Mouse (Mus musculus) heart, adult 2 months (tissue): ENCODE measurements around the gene Sema4a. TPM values are rescaled to one million over a fixed set of nuclear protein-coding genes. Genes with fewer than 3 reads are reported as not detected.

ENCODE experiments used
- DNase-seq, 2 experiments: peaks; one replicate each; pipeline ENCODE4 v3.0.0; 2021
- H3K27ac ChIP-seq: fragments of 200-600 bp; 2 replicates; pipeline ENCODE4 v1.8.1; 2022
- H3K27me3 ChIP-seq: fragments of 200-500 bp; 2 replicates; pipeline ENCODE4 v1.6.1; 2012; ENCODE audit warnings: mild to moderate bottlenecking, low read length, inconsistent platforms, mixed read lengths; ENCODE audit not compliant: control insufficient read depth, insufficient read depth
- H3K36me3 ChIP-seq: fragments of 200-500 bp; 2 replicates; pipeline ENCODE4 v1.6.1; 2012; ENCODE audit warnings: low read length, inconsistent platforms; ENCODE audit not compliant: control insufficient read depth, insufficient read depth
- H3K4me1 ChIP-seq: fragments of 200-500 bp; 2 replicates; pipeline ENCODE4 v1.6.1; 2011; ENCODE audit warnings: low read length; ENCODE audit not compliant: control insufficient read depth, insufficient read depth
- H3K4me3 ChIP-seq: fragments of 200-600 bp; 2 replicates; pipeline ENCODE4 v1.8.1; 2022
- H3K79me2 ChIP-seq: fragments of 200-500 bp; replicated peaks from 2 replicates; pipeline ENCODE4 v1.6.1; 2012; ENCODE audit warnings: mild to moderate bottlenecking, inconsistent platforms, low read length, moderate library complexity, mixed read lengths; ENCODE audit not compliant: control insufficient read depth, insufficient read depth
- H3K9ac ChIP-seq: fragments of 200-500 bp; 2 replicates; pipeline ENCODE4 v1.6.1; 2012; ENCODE audit warnings: low read depth, mild to moderate bottlenecking, control low read depth, inconsistent platforms, low read length, mixed read lengths
- CTCF ChIP-seq: fragments of 200-600 bp; IDR thresholded peaks from 2 replicates; pipeline ENCODE4 v1.8.1; 2022; ENCODE audit warnings: antibody characterized with exemption, mild to moderate bottlenecking, moderate library complexity
- EP300 ChIP-seq: fragments of 200-500 bp; IDR thresholded peaks from 2 replicates; pipeline ENCODE4 v1.6.1; 2011; ENCODE audit warnings: low read depth, low read length, control low read depth; ENCODE audit not compliant: insufficient read depth
- POLR2A ChIP-seq: fragments of 200-500 bp; IDR thresholded peaks from 2 replicates; pipeline ENCODE4 v1.6.1; 2011; ENCODE audit warnings: mild to moderate bottlenecking, low read depth, low read length, control low read depth; ENCODE audit not compliant: insufficient read depth
- WGBS: fragments of 180-500 bp; shearing (Covaris S2); methylation state at CpG from one replicate; pipeline ENCODE4 v1.1.7; 2018; 5-methylcytosine and 5-hydroxymethylcytosine counted together
- intact Hi-C: fragments of 180-260 bp; cut with DNase I; formaldehyde crosslinking; loops from one replicate; pipeline ENCODE4 v1.15.1; 2025
- long read RNA-seq: library from polyadenylated mRNA; stranded (forward); transcript quantifications from one replicate; pipeline ENCODE4 v2.0.0, GENCODE M21; 2021
- polyA plus RNA-seq: library from polyadenylated mRNA; depleted of rRNA; stranded (reverse); fragments of >200 nt; gene quantifications from 2 replicates; pipeline ENCODE4 v1.2.3, GENCODE M21; 2012; rRNA removed
- total RNA-seq, 2 experiments: library from RNA; stranded (reverse); gene quantifications; 2 replicates each; pipeline ENCODE4 v1.2.3; 2021

Gene Sema4a
- total RNA-seq, result 1 to 10 TPM; 3.2 to 3.3 TPM
- 8.5 and 9.5 TPM in 2 replicates for polyA plus RNA-seq
- long read RNA-seq, partial matches to known transcripts, result 0 of 2 reads
- long read RNA-seq, other reads (novel, unspliced or antisense), result 1 of 2 reads

DNA sequence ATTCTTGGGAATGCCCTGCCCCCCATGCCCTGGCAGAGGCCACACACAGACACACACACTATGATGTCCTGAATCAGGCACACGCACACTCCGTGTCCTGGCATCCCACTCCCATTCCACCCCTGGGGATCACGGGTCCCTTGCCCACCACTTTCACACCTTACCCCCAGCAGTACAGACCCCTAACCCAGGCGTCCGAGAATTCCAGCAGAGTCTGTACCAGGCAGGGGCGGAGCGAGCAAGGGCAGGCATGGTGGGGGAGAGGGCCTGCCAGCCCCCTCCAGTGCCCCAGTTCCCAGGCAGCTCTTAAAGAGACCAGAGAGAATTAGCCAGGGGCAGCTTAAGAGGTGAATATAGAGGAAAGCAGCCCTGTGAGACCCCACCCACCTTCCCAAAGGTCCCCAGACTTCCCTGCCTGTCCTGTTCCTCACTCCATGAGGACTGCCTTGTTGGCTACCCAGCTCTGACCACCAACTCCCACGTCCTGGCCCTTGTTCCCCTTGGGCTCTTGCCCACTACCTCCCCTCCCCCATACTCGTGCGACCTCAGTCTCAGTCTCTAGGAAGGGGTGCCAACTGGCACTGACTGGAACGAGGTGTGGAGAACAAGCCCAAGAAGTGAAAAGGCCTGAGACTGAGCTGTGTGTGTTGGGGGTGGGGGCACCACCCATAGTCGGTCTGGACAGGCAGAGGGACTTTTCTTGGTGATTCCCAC lies at the start of gene Sema4a:
Sema4a (minus strand) TSS at position 200 of the 714 bp plus-strand sequence.
- Histone ChIP-seq H3K9ac (no peak within 1 kb of the TSS), H3K36me3 (no peaks in the 10 kb centered on the region), H3K4me3 (no peak within 1 kb of the TSS), H3K27ac (no peak within 1 kb of the TSS), H3K27me3 (no peaks in the 10 kb centered on the region), H3K79me2 (no peaks in the 10 kb centered on the region), H3K4me1 (no peaks in the 10 kb centered on the region; the same call in 1 of the 2 replicates)
- TF ChIP-seq CTCF, result no peak
- TF ChIP-seq POLR2A, result no peak
- no peak for TF ChIP-seq EP300
- intact Hi-C loops, result no loop called here
- 42% methylated on average over 12 of the region's 12 CpGs for WGBS
- no peak for DNase-seq

GRCm38 (mm10) chr3:88509692-88510420 lies 48.9 kb upstream of the Sema4a start, which contains the start of gene Lmna:
Gene Lmna, minus strand, starts transcription at chr3:88509956.
- TF ChIP-seq POLR2A (peak; percentile 77), EP300 (0 out of 2 replicates have a peak, but pooled peaks have one; percentile 43), CTCF (peak; percentile 58)
- intact Hi-C loops, result loop anchor here (2.0 kb wide), 1 partner anchor 17 kb away; no protein-coding TSS in a partner anchor
- peak within 1 kb of the TSS; percentile 65 for H3K9ac ChIP-seq
- no peaks in the 10 kb centered on the region for H3K79me2 ChIP-seq
- DNase-seq, result peak; percentile 91 to 95
- H3K36me3 ChIP-seq, result no peaks in the 10 kb centered on the region
- H3K27ac ChIP-seq, result peak within 1 kb of the TSS; percentile 80
- H3K4me1 ChIP-seq, result peaks cover 12% of the 10 kb centered on the region
- H3K4me3 ChIP-seq, result peak within 1 kb of the TSS; percentile 60
- no peaks in the 10 kb centered on the region for H3K27me3 ChIP-seq
- 1% methylated on average over 31 of the region's 31 CpGs for WGBS

- no peak for TF ChIP-seq EP300
- TF ChIP-seq CTCF, result no peak
- no peak for TF ChIP-seq POLR2A
- Histone ChIP-seq H3K36me3 (no peaks in the 10 kb centered on the region), H3K27me3 (no peaks in the 10 kb centered on the region), H3K79me2 (no peaks in the 10 kb centered on the region), H3K4me1 (peaks cover 12% of the 10 kb centered on the region), H3K4me3 (peak overlapping the region; percentile 60), H3K9ac (0 out of 2 replicates have a peak overlapping the region, but pooled peaks have one; percentile 17), H3K27ac (peak overlapping the region; percentile 80)
- intact Hi-C loops, result loop anchor here (2.0 kb wide), 1 partner anchor 16 kb away; no protein-coding TSS in a partner anchor
- DNase-seq, result no peak
- WGBS, result 69% methylated on average over 3 of the region's 3 CpGs
Observed at GRCm38 (mm10) chr3:88509250-88509649, 48.3 kb upstream of the Sema4a start.

GRCm38 (mm10) chr3:88505765-88506164 lies 44.8 kb upstream of the Sema4a start:
- intact Hi-C loops, result no loop called here
- Histone ChIP-seq H3K27ac (no peak overlapping the region), H3K36me3 (peaks cover 4% of the 10 kb centered on the region), H3K4me1 (peaks cover 10% of the 10 kb centered on the region), H3K79me2 (no peaks in the 10 kb centered on the region), H3K4me3 (no peak overlapping the region), H3K27me3 (no peaks in the 10 kb centered on the region), H3K9ac (no peak overlapping the region)
- TF ChIP-seq EP300 (no peak), POLR2A (no peak), CTCF (no peak)
- no peak for DNase-seq
- 72% methylated on average over 7 of the region's 7 CpGs for WGBS

- 0 out of 2 replicates have a peak, but pooled peaks cover 2% of the 10 kb centered on the region for H3K79me2 ChIP-seq
- WGBS, result 73% methylated on average over 6 of the region's 6 CpGs
- H3K36me3 ChIP-seq, result peaks cover 4% of the 10 kb centered on the region
- no peaks in the 10 kb centered on the region for H3K27me3 ChIP-seq
- H3K27ac ChIP-seq, result no peak overlapping the region
- no peak overlapping the region for H3K4me3 ChIP-seq
- intact Hi-C loops, result no loop called here
- no peak for DNase-seq
- H3K4me1 ChIP-seq, result peaks cover 9% of the 10 kb centered on the region
- no peak for TF ChIP-seq EP300
- TF ChIP-seq CTCF, result no peak
- TF ChIP-seq POLR2A, result no peak
- no peak overlapping the region for H3K9ac ChIP-seq
Observed at GRCm38 (mm10) chr3:88505081-88505480, 44.1 kb upstream of the Sema4a start.
